Mouse (Mus musculus): Measurements from ENCODE around the gene Ago4. TPM values are rescaled to one million over a fixed set of nuclear protein-coding genes. Genes with fewer than 3 reads are reported as not detected.

Ago4 gene
- polyA plus RNA-seq (2015; fragmentation: Nextera tagmentation; extraction: Ambion mirVana), result 1.2 and 1.5 TPM in 2 replicates

DNA sequence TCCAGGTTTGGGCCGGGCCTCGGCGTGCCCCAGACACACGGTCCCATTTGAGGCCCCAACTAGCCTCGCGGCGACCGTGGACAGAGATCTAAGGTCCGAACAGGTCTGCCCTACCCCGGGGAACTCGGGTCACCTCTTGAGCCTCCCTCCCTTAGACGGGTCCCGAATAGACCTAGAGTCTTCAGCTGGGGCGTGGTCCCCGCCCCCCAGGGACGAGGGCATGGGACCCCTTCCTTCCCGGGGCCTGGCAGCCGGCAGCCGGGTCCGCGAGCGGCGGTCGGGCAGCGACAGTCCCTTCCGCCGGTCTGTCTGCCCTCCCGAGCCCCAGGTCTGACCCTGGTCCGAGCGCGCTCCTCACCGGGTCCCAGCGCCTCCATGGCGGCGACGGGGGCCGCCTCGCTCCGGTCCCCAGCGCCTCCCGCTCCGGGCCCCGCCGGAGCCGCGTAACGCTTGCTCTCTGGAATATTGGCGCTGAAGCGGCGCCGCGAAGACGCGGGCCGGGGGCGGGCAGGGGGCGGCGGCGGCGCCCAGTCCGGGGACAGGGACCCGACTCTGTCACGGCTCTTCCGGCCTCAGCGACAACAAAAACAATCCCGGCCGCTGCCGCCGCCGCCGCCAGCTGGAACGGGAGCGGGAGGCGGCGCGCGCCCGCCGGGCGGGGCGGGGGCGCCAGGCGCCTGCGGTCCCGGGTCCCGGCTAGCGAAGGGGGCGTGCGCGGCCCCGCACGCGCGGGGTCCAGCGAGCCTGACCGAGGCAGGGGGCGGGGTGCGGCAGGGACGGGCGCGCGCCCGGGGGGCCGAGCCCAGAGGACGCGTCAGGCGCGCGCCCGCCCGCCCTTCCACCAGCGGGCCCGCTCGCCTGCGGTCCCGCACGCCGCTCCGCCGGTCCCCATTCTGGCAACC, at the start of gene Ago4:
Ago4 (minus strand) TSS at position 646 of the 902 bp plus-strand sequence.

DNA sequence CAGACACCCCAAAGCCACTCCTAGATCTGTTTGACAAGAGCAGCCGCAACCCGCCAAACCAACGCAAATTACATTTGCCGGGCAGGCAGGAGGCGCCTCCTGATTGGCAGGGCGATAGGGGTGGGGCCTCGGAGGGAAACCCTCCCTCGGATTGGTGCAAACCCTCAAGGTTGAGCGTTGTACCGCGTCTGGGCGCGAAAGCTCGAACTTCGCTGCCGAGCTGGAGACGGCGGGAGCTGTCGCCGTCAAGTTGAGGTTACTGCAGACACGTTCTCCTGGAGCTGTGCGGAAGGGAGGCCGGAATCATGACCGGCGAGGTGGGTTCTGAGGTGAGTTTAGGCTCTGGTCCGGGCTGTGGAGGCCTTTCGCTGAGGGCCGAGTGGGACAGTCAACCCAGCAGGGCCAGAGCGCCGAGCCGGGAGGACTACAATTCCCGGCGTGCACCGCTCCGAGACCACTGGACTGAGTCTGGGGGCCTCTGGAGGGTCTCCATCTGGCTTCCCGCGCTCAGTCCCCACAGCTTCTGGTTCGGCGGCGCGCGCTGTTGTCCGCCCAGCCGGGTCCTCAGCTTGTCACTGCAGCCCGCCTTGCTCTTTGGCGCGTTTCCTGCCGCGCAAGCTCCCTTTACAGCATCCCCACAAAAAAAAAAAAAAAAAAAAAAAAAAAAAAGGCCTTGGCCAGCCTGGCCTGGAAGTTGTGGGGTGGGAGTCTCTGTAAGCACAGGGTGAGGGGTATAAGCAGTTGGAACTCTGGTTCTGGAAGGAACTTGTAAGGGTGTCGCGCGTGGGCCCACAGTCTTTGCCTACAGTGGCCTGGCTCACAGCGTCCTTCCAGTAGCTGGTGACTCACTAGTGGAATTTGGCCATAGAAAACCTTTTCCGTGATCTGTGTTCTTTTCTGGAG, 23.8 kb upstream of the Ago4 start, which contains the start of gene Clspn:
Clspn (plus strand) TSS at position 127 of the 903 bp plus-strand sequence.

DNA sequence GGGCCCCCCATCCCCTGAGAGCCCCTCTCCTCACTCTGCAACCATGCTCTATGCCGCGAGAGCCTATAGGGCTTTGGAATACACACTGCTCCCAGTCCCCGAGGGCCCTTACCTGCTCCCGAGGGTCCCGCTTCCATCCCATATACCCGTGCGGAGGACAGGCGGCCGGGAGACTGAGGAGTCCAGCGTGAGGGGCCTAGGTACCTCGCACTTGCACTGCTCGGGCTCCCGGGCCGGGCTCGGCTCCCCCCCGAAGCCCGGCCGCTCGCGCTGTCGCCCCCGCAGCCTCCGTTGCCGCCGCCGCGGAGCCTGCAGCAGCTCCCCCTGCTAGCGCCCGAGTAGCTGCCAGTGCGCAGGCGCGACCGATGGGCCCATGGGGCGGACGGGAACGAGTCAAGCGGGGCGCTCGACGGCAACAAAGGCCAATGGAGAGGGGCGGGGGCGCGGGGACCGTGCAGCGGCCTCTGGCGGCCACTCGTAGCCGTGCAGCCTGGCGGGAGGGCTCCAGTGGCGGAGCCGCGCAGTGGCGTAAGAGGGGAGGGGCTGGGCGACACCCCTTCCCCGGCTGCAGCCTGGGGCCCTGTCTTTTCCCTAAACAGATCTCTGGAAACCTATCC, 64.9 kb downstream of the Ago4 start, which contains the start of gene Ago1:
Ago1 (minus strand) TSS at position 299 of the 617 bp plus-strand sequence.

Small RNA genes within 50 kb of the gene (microRNA-seq; reads per million reads assigned to microRNA genes)
- gene Mir7119, result not detected

Other genes with a start within 250 kb of the Ago4 start
- 13.7 and 23.0 TPM in 2 replicates for gene Col8a2, start 246.7 kb downstream of the Ago4 start, polyA plus RNA-seq (2015; fragmentation: Nextera tagmentation; extraction: Ambion mirVana)
- gene Adprhl2, start 211.8 kb downstream of the Ago4 start, polyA plus RNA-seq (2015; fragmentation: Nextera tagmentation; extraction: Ambion mirVana), result 40.0 and 41.0 TPM in 2 replicates
- 10.3 and 11.3 TPM in 2 replicates for gene Tekt2, start 207.8 kb downstream of the Ago4 start, polyA plus RNA-seq (2015; fragmentation: Nextera tagmentation; extraction: Ambion mirVana)
- gene Ago3, start 103.9 kb downstream of the Ago4 start, polyA plus RNA-seq (2015; fragmentation: Nextera tagmentation; extraction: Ambion mirVana), result 10.2 and 12.0 TPM in 2 replicates
- 1.8 and 2.5 TPM in 2 replicates for gene Ago1, start 64.9 kb downstream of the Ago4 start, polyA plus RNA-seq (2015; fragmentation: Nextera tagmentation; extraction: Ambion mirVana)
- gene Clspn, start 23.5 kb upstream of the Ago4 start, polyA plus RNA-seq (2015; fragmentation: Nextera tagmentation; extraction: Ambion mirVana), result 7.8 and 9.5 TPM in 2 replicates
- gene 5730409E04Rik, start 76.3 kb upstream of the Ago4 start, polyA plus RNA-seq (2015; fragmentation: Nextera tagmentation; extraction: Ambion mirVana), result 5.3 and 6.0 TPM in 2 replicates
- gene Psmb2, start 144.2 kb upstream of the Ago4 start, polyA plus RNA-seq (2015; fragmentation: Nextera tagmentation; extraction: Ambion mirVana), result 358 and 378 TPM in 2 replicates
- gene Tfap2e, start 202.8 kb upstream of the Ago4 start, polyA plus RNA-seq (2015; fragmentation: Nextera tagmentation; extraction: Ambion mirVana), result not detected in 2 replicates
- gene Ncdn, start 220.0 kb upstream of the Ago4 start, polyA plus RNA-seq (2015; fragmentation: Nextera tagmentation; extraction: Ambion mirVana), result 16.7 TPM in 2 replicates
- 12.0 and 12.7 TPM in 2 replicates for gene AU040320, start 220.1 kb upstream of the Ago4 start, polyA plus RNA-seq (2015; fragmentation: Nextera tagmentation; extraction: Ambion mirVana)